Mouse (Mus musculus) spleen, adult 18-20 months (tissue): Measurements from ENCODE around the gene Tcf12.

ENCODE experiments used
- DNase-seq, 2 experiments: peaks; one replicate each; pipeline ENCODE4 v3.0.0; 2022; ENCODE audit warnings: mixed read lengths in 2 of 2

Gene Tcf12

DNA sequence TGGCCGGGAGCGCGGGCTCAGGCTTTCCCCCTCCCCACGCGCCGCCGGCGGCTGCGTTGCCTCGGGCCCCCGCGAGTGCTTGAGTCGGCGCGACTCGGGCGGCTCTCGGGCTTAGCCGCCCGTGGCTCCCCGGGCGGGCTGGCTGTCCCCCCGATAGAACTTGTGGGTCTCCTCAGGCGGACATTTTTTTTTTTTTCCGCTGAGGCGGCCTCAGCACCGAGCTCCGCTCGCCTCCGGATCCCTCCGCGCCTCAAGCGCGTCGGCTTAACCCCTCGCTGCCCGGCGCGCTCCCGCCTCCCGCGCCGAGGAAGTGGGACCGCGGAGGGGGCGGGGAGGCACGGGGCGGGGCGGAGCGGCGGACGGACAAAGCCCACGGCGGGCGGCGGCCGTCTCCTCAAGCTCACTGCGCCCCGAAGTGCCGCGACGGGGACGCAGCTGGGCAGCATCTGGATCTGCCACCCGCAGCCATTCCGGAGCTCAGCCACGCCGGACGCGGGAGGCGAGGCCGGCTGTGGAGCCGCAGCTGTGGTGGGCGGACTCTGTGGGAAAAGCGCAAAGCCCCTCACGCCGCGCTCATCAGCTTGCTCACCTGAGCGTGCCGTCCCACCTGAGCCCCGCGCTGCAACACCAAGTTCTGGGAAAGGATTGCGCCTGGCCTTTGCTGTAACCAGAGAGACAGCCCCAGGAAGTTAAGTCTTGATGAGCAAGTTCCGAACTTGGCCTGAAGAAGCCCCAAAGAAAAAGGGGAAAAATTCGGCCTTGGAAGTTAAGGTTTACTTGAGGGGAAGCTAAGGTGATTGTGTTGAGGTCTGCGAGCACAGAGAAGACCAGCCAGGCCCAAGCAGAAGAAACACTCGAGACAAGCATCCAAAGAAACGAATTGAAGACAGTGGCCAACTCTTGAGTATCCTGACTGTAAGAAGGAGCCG lies at the start of gene Tcf12:
Tcf12 (minus strand) TSS at position 250 of the 929 bp plus-strand sequence.
- peak; percentile 79 to 82 for DNase-seq

DNA sequence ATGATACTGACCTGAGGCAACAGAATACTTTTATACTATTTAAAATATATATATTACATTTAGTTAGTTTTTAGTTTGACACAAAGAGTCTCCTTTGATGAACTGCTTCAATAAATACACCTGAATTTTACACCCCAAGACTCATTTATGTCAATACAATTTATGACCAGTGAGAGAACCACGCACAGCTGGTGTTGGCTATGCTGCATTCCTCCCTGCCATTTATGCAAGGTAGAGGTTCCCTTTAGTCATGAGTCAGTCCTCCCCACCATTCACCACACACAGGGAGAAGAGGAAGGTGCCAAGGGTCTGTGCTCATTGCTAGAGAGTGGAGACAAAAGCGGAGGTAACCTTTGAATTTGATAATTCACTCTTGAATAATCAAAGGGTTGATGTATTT lies 46.7 kb upstream of the Tcf12 start:
- no peak for DNase-seq

DNA sequence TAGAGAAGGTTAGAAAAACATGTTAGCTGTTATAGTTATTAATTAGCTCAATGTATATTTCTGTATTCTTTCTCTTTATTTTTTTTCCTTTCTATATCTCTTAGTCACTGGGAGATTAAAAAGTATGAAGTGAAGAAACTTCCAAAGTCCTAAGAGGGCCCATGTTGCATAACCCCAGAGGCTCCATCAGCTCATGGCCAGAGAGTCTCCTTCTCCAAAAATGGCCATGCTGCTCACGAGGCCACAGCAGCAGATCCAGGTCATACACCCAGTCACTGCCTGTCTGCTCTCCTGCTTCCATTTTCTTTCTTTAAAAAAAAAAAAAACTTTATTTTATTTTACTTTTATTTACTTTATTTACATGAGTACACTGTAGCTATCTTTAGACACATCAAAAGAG lies 45.4 kb upstream of the Tcf12 start:
- no peak for DNase-seq

- DNase-seq, result no peak
Measured at GRCm38 (mm10) chr9:72155250-72156138, 43.8 kb upstream of the Tcf12 start.

- no peak for DNase-seq
Measured at GRCm38 (mm10) chr9:72144148-72144547, 32.5 kb upstream of the Tcf12 start.

GRCm38 (mm10) chr9:72137899-72138298 lies 26.2 kb upstream of the Tcf12 start:
- no peak for DNase-seq

GRCm38 (mm10) chr9:72133772-72134245 lies 22.1 kb upstream of the Tcf12 start:
- DNase-seq, result no peak

DNA sequence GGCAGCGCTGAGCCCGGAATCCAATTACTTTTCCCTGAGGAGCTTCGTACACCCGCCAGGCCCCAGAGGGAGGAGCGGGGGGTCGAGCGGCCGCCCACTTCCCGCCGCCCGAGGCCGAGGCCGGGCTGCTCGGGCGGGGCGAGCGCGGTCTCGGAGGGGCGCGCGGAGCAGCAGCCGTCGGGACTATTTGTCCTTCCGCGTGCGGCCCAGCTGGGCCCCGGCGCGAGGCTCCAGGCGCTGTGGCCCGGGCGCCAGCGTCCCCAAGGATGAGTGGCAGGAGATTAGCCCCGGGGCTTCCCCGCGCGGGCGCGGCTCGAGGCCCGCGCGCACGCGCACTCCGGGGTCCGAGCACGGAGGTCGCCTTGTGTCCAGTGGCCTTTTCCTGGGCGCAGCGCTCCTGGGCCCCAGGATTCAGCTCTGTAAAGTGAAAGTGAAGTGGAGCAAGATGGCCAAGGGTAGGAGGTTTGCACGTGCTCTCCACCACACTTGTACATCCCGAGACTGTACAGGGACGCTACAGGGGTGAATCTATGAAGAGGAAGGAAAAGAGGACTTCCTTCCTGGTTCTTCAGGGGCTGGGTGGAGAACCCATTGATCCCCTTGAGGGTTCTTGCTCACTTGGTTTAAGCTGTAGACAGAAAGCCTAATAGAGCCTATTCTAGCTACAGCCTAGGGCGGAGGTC lies 21.6 kb upstream of the Tcf12 start:
- DNase-seq, result peak; percentile 75 to 83

GRCm38 (mm10) chr9:72132728-72133088 lies 21.0 kb upstream of the Tcf12 start:
- DNase-seq, result no peak

GRCm38 (mm10) chr9:72129884-72130283 lies 18.2 kb upstream of the Tcf12 start:
- DNase-seq, result no peak

DNA sequence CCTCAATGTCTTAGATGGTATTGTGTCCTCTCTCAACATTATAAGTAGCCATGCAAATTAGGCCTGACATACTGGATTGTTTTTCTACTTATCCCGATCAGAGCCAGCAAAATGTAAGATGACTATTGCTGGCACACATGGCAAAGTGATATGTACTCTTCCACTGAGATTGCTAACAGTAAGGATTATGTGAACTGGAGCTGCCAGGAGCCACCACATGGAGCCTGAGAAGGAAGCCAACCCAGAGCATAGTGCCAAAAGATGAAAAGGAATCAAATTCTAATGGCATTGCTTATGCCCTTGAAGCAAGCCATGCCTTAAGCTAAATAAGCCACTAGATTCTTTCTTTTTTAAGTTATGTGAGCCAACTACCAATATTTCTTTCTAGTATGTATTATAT lies 13.8 kb upstream of the Tcf12 start:
- DNase-seq, result no peak

- no peak for DNase-seq
Measured at GRCm38 (mm10) chr9:72118490-72118889, 6.8 kb upstream of the Tcf12 start.

DNA sequence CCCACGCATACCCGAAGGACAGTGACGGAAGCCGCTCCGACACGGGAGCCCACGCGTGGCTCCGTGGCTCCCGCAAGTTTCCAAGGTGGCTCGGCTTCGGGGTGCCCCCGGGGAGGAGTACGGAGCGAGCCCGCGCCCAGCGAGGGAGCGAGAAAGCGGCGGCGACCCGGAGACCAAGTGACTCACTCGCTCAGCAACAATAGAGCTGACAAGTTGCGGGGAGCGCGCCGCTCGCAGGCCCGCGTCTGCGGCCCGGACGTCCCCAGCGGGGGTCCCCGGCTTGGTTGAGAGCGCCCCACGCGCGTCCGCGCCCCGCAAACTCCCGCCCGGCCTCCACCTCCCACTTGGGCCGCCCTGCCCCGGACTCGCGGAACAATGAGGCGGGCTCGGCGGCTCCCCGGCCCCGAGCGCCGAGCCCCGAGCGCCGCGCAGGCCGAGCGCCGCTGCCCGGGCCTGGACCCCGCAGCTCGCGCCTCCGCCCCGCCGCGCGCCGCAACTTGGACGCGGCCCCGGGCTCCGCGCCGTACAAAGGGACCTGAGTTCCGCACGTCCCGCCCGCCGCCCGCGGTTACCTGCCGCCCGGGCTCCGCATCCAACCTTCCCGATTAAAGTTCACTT lies 558 bp downstream of the Tcf12 start:
- peak; percentile 42 to 61 for DNase-seq

DNA sequence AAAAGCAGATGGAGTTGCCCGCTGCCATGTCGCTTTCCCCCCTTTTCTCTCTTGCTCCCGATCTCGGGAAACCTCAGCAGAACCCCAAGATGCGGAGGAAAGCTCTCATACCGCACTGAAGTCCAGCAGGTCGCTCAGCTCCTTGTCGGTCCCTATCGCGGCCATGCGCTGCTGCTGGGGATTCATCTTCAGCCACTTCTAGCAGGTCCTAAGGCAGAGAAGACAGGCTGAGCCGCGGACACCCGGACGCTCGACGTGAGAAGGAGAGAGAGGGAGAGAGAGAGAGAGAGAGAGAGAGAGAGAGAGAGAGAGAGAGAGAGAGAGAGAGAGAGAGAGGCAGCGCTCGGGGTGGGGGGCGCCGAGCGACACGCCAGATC lies 1.1 kb downstream of the Tcf12 start:
- peak in 1 of 2 experiments; percentile 25 for DNase-seq

- no peak for DNase-seq
Measured at GRCm38 (mm10) chr9:72103471-72103870, 8.2 kb downstream of the Tcf12 start.

- DNase-seq, result no peak
Measured at GRCm38 (mm10) chr9:72099945-72100685, 11.6 kb downstream of the Tcf12 start.

DNA sequence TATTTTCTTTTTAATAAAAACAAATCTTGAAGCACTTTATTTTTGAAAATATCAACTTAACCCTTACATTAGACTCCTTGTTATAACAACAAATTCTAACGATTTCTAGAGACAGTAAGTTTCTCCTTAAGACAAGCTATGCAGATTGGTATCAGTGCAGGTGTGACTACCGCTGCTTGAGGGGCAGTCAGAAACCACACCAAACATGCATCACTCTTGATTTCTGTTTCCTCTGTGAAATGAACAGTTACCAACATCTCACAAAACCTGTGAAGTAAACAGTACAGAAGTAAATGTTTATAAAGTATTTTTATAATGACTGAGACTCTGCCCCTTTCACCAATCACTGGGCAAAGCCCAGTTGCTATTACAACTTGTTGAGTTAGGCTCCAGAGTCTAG lies 13.6 kb downstream of the Tcf12 start:
- no peak for DNase-seq

DNA sequence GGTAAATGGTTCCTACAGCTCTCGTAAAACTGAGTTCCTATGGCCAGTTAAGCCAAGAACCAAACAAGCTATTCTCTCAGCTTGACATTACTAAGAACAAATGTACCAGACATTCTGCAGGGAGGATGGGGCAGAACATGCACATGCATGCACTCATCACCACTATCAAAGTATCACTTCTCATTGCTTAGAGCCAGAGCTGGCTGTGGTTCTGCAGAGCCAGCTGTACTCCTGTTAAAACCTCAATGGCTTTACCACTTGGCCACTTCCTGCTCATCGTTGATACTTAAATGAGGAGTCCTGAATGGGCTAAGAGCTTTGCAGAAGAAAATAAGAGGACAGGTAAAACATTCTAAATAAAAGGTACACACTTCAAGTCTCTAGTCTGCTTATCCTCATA lies 14.6 kb downstream of the Tcf12 start:
- peak in 1 of 2 experiments; percentile 23 for DNase-seq

GRCm38 (mm10) chr9:72094675-72095074 lies 17.0 kb downstream of the Tcf12 start:
- no peak for DNase-seq

DNA sequence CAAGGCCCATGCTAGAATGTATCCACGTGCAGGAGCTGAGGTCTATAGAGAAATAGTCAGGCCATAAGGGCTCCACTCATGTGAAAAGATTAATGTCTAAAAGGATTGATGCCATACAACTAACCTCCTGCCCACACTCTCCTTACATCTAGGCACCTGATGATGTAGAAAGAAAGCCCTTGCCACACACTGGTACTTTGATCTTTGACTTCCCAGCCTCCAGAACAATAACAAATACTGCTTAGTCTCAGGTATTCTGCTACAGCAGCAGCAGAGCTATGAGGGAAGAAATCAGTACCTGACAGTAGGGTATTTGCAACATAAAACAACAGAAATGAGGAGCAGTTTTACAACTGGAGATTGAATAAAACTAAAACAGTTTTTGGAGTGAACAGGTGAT lies 19.5 kb downstream of the Tcf12 start:
- no peak for DNase-seq

DNA sequence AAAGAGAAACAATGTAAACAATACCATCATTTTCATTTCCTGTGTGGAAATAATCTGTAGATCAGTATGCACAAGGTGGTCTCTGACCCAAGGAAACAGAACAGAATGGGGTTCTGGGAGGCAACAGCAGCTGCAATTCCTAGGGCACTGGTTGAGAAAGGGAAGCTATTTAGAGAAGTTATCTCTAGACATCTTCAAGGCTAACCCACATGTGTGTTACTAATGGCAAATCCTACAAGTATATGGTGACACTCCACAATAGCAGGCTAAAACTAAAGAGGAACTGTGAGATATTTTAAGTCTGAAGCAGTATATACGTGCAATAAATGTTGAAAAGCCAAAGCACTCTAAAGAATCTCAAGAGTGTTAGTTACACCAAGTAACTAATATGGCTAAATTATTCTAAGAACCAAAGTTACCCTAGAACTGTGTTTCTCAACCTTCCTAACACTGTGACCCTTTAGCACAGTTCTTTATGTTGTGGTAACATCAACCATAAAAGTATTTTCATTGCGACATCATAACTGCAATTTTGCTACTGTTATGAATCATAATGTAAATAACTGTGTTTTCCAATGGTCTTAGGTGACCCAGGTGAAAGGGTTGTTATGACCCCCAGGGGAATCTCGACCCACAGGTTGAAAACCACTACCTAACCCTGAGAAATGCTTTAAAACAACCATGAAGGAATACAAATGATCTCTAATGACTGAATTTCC lies 22.6 kb downstream of the Tcf12 start:
- DNase-seq, result no peak
